Mouse (Mus musculus): ENCODE measurements around the gene Osbp2. TPM values are rescaled to one million over a fixed set of nuclear protein-coding genes. Genes with fewer than 3 reads are reported as not detected.

Gene Osbp2
- total RNA-seq, 1 experiment: 0.27 TPM

- Histone ChIP-seq H3K36me3 (ENCODE audit: control insufficient read depth, insufficient read depth, low read length, poor library complexity, severe bottlenecking) (no peaks in the 10 kb centered on the region), H3K27ac (ENCODE audit: insufficient read depth, low read depth, low read length, poor library complexity, severe bottlenecking) (no peak overlapping the region), H3K9me3 (ENCODE audit: control insufficient read depth, insufficient read depth, low read depth, low read length) (no peaks in the 10 kb centered on the region), H3K4me1 (ENCODE audit: control insufficient read depth in 2 of 2, insufficient read depth in 2 of 2, low read length in 2 of 2, poor library complexity in 1 of 2) (peaks cover 0 to 11% of the 10 kb centered on the region in 2 experiments; a peak in 2 of 4 replicates), H3K9ac (ENCODE audit: insufficient read depth, low read depth, low read length, poor library complexity, severe bottlenecking) (no peak overlapping the region), H3K4me3 (ENCODE audit: insufficient read depth in 1 of 2, low read depth in 1 of 2, low read length in 2 of 2, poor library complexity in 1 of 2, severe bottlenecking in 1 of 2) (no peak overlapping the region)
- TF ChIP-seq CHD2 (IDR thresholded peaks at IDR 0.05; ENCODE audit: low read depth, low read length) (no peak), ZNF384 (IDR thresholded peaks at IDR 0.05; ENCODE audit: low read depth, low read length) (no peak), MAFK (IDR thresholded peaks at IDR 0.05; ENCODE audit: insufficient read depth, low read depth, low read length) (no peak), HCFC1 (IDR thresholded peaks at IDR 0.05; ENCODE audit: borderline replicate concordance, insufficient read depth, low read length) (no peak), ZC3H11A (IDR thresholded peaks at IDR 0.05; ENCODE audit: borderline replicate concordance, low read depth, low read length) (no peak)
- in situ Hi-C loops (cut with MboI; ENCODE audit: low sequenced_read_pairs in 2 of 2, unreplicated experiment in 2 of 2): no loop called here
- DNase-seq (ENCODE audit: low read depth, low spot score): no peak
These were observed 160.4 kb downstream of the Osbp2 start for GRCm38 (mm10) chr11:3703089-3703992.

- no peaks in the 10 kb centered on the region for H3K9me3 ChIP-seq (ENCODE audit: control insufficient read depth, insufficient read depth, low read depth, low read length)
- no peak overlapping the region for H3K4me3 ChIP-seq (ENCODE audit: insufficient read depth in 1 of 2, low read depth in 1 of 2, low read length in 2 of 2, poor library complexity in 1 of 2, severe bottlenecking in 1 of 2)
- no peaks in the 10 kb centered on the region for H3K36me3 ChIP-seq (ENCODE audit: control insufficient read depth, insufficient read depth, low read length, poor library complexity, severe bottlenecking)
- H3K27ac ChIP-seq (ENCODE audit: insufficient read depth, low read depth, low read length, poor library complexity, severe bottlenecking): no peak overlapping the region
- H3K4me1 ChIP-seq (ENCODE audit: control insufficient read depth in 2 of 2, insufficient read depth in 2 of 2, low read length in 2 of 2, poor library complexity in 1 of 2): no peaks in the 10 kb centered on the region
- DNase-seq (ENCODE audit: low read depth, low spot score): no peak
- in situ Hi-C loops (cut with MboI; ENCODE audit: low sequenced_read_pairs in 2 of 2, unreplicated experiment in 2 of 2): no loop called here
- no peak overlapping the region for H3K9ac ChIP-seq (ENCODE audit: insufficient read depth, low read depth, low read length, poor library complexity, severe bottlenecking)
- TF ChIP-seq CHD2 (IDR thresholded peaks at IDR 0.05; ENCODE audit: low read depth, low read length) (no peak), ZC3H11A (IDR thresholded peaks at IDR 0.05; ENCODE audit: borderline replicate concordance, low read depth, low read length) (0 out of 2 replicates have a peak, but pooled peaks have one; percentile 8), MAFK (IDR thresholded peaks at IDR 0.05; ENCODE audit: insufficient read depth, low read depth, low read length) (no peak), HCFC1 (IDR thresholded peaks at IDR 0.05; ENCODE audit: borderline replicate concordance, insufficient read depth, low read length) (no peak), ZNF384 (IDR thresholded peaks at IDR 0.05; ENCODE audit: low read depth, low read length) (peak; percentile 84)
These were observed 166.3 kb downstream of the Osbp2 start for GRCm38 (mm10) chr11:3697441-3697840.

- Histone ChIP-seq H3K9me3 (ENCODE audit: control insufficient read depth, insufficient read depth, low read depth, low read length) (no peaks in the 10 kb centered on the region), H3K4me3 (ENCODE audit: insufficient read depth in 1 of 2, low read depth in 1 of 2, low read length in 2 of 2, poor library complexity in 1 of 2, severe bottlenecking in 1 of 2) (no peak overlapping the region), H3K9ac (ENCODE audit: insufficient read depth, low read depth, low read length, poor library complexity, severe bottlenecking) (no peak overlapping the region), H3K36me3 (ENCODE audit: control insufficient read depth, insufficient read depth, low read length, poor library complexity, severe bottlenecking) (peaks cover 3% of the 10 kb centered on the region), H3K27ac (ENCODE audit: insufficient read depth, low read depth, low read length, poor library complexity, severe bottlenecking) (no peak overlapping the region), H3K4me1 (ENCODE audit: control insufficient read depth in 2 of 2, insufficient read depth in 2 of 2, low read length in 2 of 2, poor library complexity in 1 of 2) (no peaks in the 10 kb centered on the region)
- TF ChIP-seq CHD2 (IDR thresholded peaks at IDR 0.05; ENCODE audit: low read depth, low read length) (no peak), ZNF384 (IDR thresholded peaks at IDR 0.05; ENCODE audit: low read depth, low read length) (no peak), HCFC1 (IDR thresholded peaks at IDR 0.05; ENCODE audit: borderline replicate concordance, insufficient read depth, low read length) (no peak), ZC3H11A (IDR thresholded peaks at IDR 0.05; ENCODE audit: borderline replicate concordance, low read depth, low read length) (no peak), MAFK (IDR thresholded peaks at IDR 0.05; ENCODE audit: insufficient read depth, low read depth, low read length) (no peak)
- no peak for DNase-seq (ENCODE audit: low read depth, low spot score)
- in situ Hi-C loops (cut with MboI; ENCODE audit: low sequenced_read_pairs in 2 of 2, unreplicated experiment in 2 of 2): no loop called here
These were observed 167.6 kb downstream of the Osbp2 start for GRCm38 (mm10) chr11:3696086-3696616.

GRCm38 (mm10) chr11:3691746-3692145 is 172.0 kb downstream of the Osbp2 start:
- no peaks in the 10 kb centered on the region for H3K9me3 ChIP-seq (ENCODE audit: control insufficient read depth, insufficient read depth, low read depth, low read length)
- H3K4me1 ChIP-seq (ENCODE audit: control insufficient read depth in 2 of 2, insufficient read depth in 2 of 2, low read length in 2 of 2, poor library complexity in 1 of 2): no peaks in the 10 kb centered on the region
- no peak overlapping the region for H3K9ac ChIP-seq (ENCODE audit: insufficient read depth, low read depth, low read length, poor library complexity, severe bottlenecking)
- no peak for DNase-seq (ENCODE audit: low read depth, low spot score)
- H3K27ac ChIP-seq (ENCODE audit: insufficient read depth, low read depth, low read length, poor library complexity, severe bottlenecking): no peak overlapping the region
- TF ChIP-seq HCFC1 (IDR thresholded peaks at IDR 0.05; ENCODE audit: borderline replicate concordance, insufficient read depth, low read length): no peak
- no peak for TF ChIP-seq CHD2 (IDR thresholded peaks at IDR 0.05; ENCODE audit: low read depth, low read length)
- TF ChIP-seq ZNF384 (IDR thresholded peaks at IDR 0.05; ENCODE audit: low read depth, low read length): no peak
- TF ChIP-seq MAFK (IDR thresholded peaks at IDR 0.05; ENCODE audit: insufficient read depth, low read depth, low read length): no peak
- TF ChIP-seq ZC3H11A (IDR thresholded peaks at IDR 0.05; ENCODE audit: borderline replicate concordance, low read depth, low read length): no peak
- peaks cover 25% of the 10 kb centered on the region for H3K36me3 ChIP-seq (ENCODE audit: control insufficient read depth, insufficient read depth, low read length, poor library complexity, severe bottlenecking)
- H3K4me3 ChIP-seq (ENCODE audit: insufficient read depth in 1 of 2, low read depth in 1 of 2, low read length in 2 of 2, poor library complexity in 1 of 2, severe bottlenecking in 1 of 2): no peak overlapping the region
- in situ Hi-C loops (cut with MboI; ENCODE audit: low sequenced_read_pairs in 2 of 2, unreplicated experiment in 2 of 2): no loop called here

Measured in ES-E14 (cell line).